Mouse (Mus musculus): ENCODE data around the gene Zzz3. TPM values are rescaled to one million over a fixed set of nuclear protein-coding genes. Genes with fewer than 3 reads are reported as not detected.
"Not testable (repeated sequence)": the region's sequence is repeated elsewhere in the genome, so short reads cannot be mapped to it uniquely, and the experiment has no call there.

Zzz3 gene
- total RNA-seq, 2 experiments from 2014 or later = 52.7 to 52.9 TPM

GRCm38 (mm10) chr3:152400441-152400840 is 5.2 kb downstream of the Zzz3 start:
- DNase-seq (ENCODE audit: low spot score in 2 of 2) = no peak

- no peak for DNase-seq (ENCODE audit: low spot score in 2 of 2)
Observed at GRCm38 (mm10) chr3:152400875-152401274, 5.6 kb downstream of the Zzz3 start.

- DNase-seq (ENCODE audit: low spot score in 2 of 2) = no peak
Observed at GRCm38 (mm10) chr3:152401964-152402670, 6.8 kb downstream of the Zzz3 start.

- DNase-seq (ENCODE audit: low spot score in 2 of 2) = no peak
Observed at GRCm38 (mm10) chr3:152402671-152403066, 7.4 kb downstream of the Zzz3 start.

GRCm38 (mm10) chr3:152403827-152404226 is 8.6 kb downstream of the Zzz3 start:
- DNase-seq (ENCODE audit: low spot score in 2 of 2) = no peak

- peak in 1 of 2 experiments; percentile 21 for DNase-seq (ENCODE audit: low spot score in 2 of 2)
Observed at GRCm38 (mm10) chr3:152405420-152405819, 10.1 kb downstream of the Zzz3 start.

- DNase-seq (ENCODE audit: low spot score in 2 of 2) = no peak
Observed at GRCm38 (mm10) chr3:152405978-152406640, 10.8 kb downstream of the Zzz3 start.

- DNase-seq (ENCODE audit: low spot score in 2 of 2) = no peak
Observed at GRCm38 (mm10) chr3:152410980-152411551, 15.8 kb downstream of the Zzz3 start.

- DNase-seq (ENCODE audit: low spot score in 2 of 2) = no peak
Observed at GRCm38 (mm10) chr3:152412362-152412761, 17.1 kb downstream of the Zzz3 start.

- peak in 1 of 2 experiments; percentile 28 for DNase-seq (ENCODE audit: low spot score in 2 of 2)
Observed at GRCm38 (mm10) chr3:152428925-152429324, 33.7 kb downstream of the Zzz3 start.

GRCm38 (mm10) chr3:152432677-152433076 is 37.4 kb downstream of the Zzz3 start:
- no peak for DNase-seq (ENCODE audit: low spot score in 2 of 2)

- DNase-seq (ENCODE audit: low spot score in 2 of 2) = no peak
Observed at GRCm38 (mm10) chr3:152435590-152435989, 40.3 kb downstream of the Zzz3 start.

GRCm38 (mm10) chr3:152438068-152438467 is 42.8 kb downstream of the Zzz3 start:
- DNase-seq (ENCODE audit: low spot score in 2 of 2) = no peak

- no peak for DNase-seq (ENCODE audit: low spot score in 2 of 2)
Observed at GRCm38 (mm10) chr3:152442795-152443194, 47.5 kb downstream of the Zzz3 start.

GRCm38 (mm10) chr3:152444114-152444513 is 48.8 kb downstream of the Zzz3 start:
- no peak for DNase-seq (ENCODE audit: low spot score in 2 of 2)

- no peak for DNase-seq (ENCODE audit: low spot score in 2 of 2)
Observed at GRCm38 (mm10) chr3:152446966-152447365, 51.7 kb downstream of the Zzz3 start.

GRCm38 (mm10) chr3:152453163-152453562 is 57.9 kb downstream of the Zzz3 start:
- DNase-seq (ENCODE audit: low spot score in 2 of 2) = no peak

GRCm38 (mm10) chr3:152457308-152458035 is 62.2 kb downstream of the Zzz3 start:
- DNase-seq (ENCODE audit: low spot score in 2 of 2) = no peak

GRCm38 (mm10) chr3:152458875-152459274 is 63.6 kb downstream of the Zzz3 start:
- not testable (repeated sequence) for DNase-seq (ENCODE audit: low spot score in 2 of 2)

- DNase-seq (ENCODE audit: low spot score in 2 of 2) = no peak
Observed at GRCm38 (mm10) chr3:152460802-152461201, 65.5 kb downstream of the Zzz3 start.

GRCm38 (mm10) chr3:152462038-152462547 is 66.8 kb downstream of the Zzz3 start:
- DNase-seq (ENCODE audit: low spot score in 2 of 2) = peak in 1 of 2 experiments; percentile 45

Measured in left cerebral cortex, adult 18-20 months (tissue).